Mouse (Mus musculus) gastrocnemius, postnatal 10 days (tissue): ENCODE measurements around the gene Nat8l. TPM values are rescaled to one million over a fixed set of nuclear protein-coding genes. Genes with fewer than 3 reads are reported as not detected.
"Not testable (repeated sequence)": the region's sequence is repeated elsewhere in the genome, so short reads cannot be mapped to it uniquely, and the experiment has no call there.

Experiments
- DNase-seq: peaks from one replicate; pipeline ENCODE4 v3.0.0; 2021; ENCODE audit warnings: mixed read lengths
- long read RNA-seq, 2 experiments: library from polyadenylated mRNA; stranded (forward); transcript quantifications; one replicate each; pipeline ENCODE4 v2.0.0; 2021
- total RNA-seq, 2 experiments: library from RNA; stranded (reverse); gene quantifications; 2 replicates each; pipeline ENCODE4 v1.2.3; 2021

The Nat8l gene
- total RNA-seq, result 1 to 10 TPM in 1 of 2 experiments, under 1 TPM in 1; 0.35 to 1.3 TPM
- long read RNA-seq, experiment 1, full-length matches to known transcripts, result 2 of 3 reads
- long read RNA-seq, experiment 1, partial matches to known transcripts, result 0 of 3 reads
- long read RNA-seq, experiment 1, other reads (novel, unspliced or antisense), result 1 of 3 reads
- long read RNA-seq, experiment 2, result 0 reads

- peak; percentile 32 for DNase-seq
Measured at GRCm38 (mm10) chr5:33995843-33996693, at the start of gene Nat8l. Gene Nat8l (plus strand): TSS chr5:33995984.

DNA sequence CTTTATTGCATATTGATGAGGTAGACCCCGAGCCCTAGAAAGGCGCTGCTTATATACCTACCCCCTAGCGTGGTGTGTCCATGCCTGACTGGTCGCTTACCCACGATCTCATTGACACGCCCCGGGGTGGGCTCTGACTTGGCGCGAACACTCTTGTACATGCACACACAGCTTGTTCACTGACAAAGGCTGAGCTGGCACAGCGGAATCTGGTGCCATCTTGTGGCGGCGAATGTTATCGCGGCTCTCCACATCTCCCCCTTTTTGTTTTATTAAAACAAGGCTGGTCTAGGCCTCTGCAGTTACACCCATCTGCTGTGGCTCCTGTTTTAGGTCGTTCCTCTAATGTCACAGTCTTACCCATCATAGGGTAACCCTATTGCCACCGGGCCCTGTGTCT lies 48.7 kb upstream of the Nat8l start:
- DNase-seq, result not testable (repeated sequence)

DNA sequence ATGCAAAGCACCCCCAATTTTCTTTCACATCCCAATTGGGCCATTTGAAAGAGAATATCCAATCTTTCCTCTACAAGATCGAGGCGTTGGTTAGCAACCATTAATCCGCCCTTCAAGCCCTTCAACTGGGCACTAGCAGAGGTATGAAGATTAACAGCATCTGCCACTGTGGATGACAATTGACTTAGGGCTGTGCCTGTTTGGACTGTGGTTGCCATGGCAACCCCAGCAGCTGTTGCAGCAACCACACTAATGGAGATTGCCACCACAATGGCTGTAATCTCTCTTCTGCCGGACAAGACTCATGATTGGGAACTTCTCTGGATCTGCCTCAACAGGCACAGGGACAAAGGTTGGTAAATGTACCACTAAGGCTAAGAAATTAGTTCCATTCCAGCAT lies 47.5 kb upstream of the Nat8l start:
- DNase-seq, result no peak

DNA sequence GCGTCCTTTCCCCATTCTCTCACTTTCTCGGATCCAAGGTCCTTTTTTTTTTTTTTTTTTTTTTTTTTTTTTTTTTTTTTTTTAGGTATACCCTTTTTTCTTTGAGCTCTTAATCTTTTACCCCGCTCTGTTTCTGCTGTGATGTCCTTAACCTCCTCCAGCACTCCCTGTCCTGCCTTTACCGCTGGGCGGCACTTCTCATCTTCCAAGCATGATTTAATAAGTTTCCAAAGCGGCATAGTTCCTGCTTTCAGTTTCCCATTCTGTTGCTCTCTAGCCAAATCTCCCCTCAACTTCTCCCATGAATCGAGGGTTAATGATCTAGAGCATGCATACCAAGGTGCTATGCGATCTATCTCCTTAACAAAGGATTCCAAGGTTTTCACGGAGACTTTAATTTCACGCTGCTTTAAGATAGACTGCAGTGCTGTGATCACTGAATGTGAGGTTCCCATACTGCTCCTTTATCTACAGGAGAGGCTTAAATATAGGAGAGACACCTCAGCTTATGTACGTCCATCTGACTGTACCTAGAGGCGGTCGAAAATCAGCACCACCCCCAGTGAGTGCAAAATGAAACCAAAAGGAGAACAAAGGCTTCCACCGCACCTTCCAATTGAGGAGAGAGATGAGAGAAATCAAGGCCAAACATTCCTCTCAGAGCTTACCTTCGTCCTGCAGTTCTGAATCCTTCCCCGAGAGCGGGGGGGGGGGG lies 42.2 kb upstream of the Nat8l start:
- DNase-seq, result no peak

DNA sequence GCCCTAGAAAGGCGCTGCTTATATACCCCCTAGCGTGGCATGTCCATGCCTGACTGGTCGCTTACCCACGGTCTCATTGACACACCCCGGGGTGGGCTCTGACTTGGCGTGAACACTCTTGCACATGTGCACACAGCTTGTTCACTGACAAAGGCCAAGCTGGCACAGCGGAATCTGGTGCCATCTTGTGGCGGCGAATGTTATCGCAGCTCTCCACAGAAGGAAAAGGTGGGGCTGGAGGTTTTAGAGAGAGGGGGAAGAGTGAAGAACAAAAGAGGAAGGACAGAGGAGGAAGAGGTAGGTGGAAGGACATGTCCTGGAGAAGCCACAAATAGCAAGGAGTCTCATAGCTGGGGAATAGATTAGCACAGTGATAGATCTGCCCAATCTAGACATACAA lies 41.4 kb upstream of the Nat8l start:
- DNase-seq, result peak; percentile 74

- no peak for DNase-seq
Measured at GRCm38 (mm10) chr5:33955868-33956267, 39.9 kb upstream of the Nat8l start.

- DNase-seq, result no peak
Measured at GRCm38 (mm10) chr5:33959382-33959781, 36.4 kb upstream of the Nat8l start.

- DNase-seq, result no peak
Measured at GRCm38 (mm10) chr5:33974736-33975135, 21.0 kb upstream of the Nat8l start.

GRCm38 (mm10) chr5:33976267-33976666 lies 19.5 kb upstream of the Nat8l start:
- no peak for DNase-seq

DNA sequence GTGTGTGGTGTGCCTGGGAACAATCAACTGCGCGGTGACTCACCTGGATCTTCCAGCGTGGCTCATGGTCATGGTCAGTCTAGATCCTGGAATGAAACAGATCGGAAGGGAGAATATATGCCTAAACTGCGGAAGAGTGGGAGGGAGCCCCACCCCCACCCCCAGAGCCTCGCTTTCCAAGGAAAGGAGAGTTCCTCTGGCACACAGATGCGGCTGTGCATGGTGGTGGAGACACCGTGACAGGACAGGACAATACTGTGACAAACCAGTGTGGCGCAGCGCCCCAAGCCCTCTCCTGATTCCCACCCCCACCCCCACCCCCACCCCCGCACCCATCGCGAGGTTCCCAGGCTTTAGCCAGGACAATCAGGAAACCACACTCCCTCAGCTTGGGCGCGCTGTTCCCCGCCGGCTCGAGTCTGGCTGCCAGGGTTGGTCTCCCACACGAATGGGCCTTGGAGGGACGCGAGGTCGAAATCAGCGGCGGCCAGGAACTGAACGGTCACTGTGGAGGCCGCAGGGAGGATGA lies 13.0 kb upstream of the Nat8l start:
- DNase-seq, result peak; percentile 29

GRCm38 (mm10) chr5:33983309-33984121 lies 12.3 kb upstream of the Nat8l start, which contains the start of gene Gm1673:
Gene Gm1673 (plus strand): TSS chr5:33983433.
- DNase-seq, result peak; percentile 79

DNA sequence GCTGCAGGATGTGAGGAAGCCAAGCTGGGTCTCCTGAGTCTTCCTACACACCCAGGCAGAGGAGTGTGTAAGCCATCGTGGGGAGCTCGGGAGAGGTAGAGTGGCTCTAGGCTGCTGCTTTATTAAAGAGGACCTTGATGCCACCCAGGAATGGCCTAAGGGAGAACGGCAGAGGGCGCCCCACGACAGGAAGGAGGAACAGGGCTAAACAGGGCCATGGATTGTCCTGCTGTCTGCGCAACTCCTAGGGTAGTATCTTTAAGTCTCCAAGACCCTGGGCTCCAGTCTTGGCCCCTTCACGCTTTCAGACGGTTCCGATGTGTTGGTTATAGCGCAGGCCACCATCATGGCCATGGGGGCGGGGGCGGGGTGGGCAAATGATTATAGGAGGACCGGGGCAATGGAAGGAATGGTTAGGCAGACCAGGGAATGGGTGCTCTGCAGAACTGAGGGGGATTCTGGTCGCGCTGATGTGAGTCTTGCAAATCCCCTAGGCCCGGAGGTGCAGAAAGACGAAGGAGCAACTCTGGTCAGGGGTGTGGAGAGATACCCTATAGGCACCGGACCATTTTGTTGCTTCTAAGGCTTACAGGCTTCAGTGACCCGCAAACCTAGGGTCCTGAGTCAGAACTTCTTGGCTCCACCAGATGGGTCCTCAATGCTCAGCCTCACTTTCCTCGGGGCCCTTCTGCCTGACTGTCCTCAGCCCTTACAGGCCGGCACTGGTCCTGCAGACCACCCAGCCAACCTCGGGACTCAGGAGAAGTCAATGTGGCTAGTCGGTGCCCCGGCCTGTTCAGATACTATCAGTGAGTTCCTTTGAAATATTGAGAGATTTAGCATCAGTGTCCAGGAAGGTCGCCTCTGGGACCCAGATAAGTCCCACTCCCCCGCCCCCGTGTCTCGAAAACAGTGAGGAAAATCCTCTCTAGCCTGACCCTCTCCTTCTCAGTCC lies 836 bp upstream of the Nat8l start:
- no peak for DNase-seq

DNA sequence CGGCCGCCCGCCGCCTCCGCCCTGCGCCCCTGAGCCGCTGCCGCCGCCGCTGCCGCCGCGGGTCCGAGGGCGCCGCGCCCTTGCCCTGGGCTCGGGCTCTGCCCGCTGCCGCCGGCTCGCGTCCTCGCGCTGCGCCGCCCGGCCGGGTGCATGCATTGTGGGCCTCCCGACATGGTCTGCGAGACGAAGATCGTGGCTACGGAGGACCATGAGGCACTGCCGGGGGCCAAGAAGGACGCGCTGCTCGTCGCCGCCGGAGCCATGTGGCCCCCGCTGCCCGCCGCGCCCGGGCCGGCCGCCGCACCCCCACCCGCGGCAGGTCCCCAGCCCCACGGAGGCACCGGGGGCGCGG lies 886 bp downstream of the Nat8l start:
- no peak for DNase-seq

DNA sequence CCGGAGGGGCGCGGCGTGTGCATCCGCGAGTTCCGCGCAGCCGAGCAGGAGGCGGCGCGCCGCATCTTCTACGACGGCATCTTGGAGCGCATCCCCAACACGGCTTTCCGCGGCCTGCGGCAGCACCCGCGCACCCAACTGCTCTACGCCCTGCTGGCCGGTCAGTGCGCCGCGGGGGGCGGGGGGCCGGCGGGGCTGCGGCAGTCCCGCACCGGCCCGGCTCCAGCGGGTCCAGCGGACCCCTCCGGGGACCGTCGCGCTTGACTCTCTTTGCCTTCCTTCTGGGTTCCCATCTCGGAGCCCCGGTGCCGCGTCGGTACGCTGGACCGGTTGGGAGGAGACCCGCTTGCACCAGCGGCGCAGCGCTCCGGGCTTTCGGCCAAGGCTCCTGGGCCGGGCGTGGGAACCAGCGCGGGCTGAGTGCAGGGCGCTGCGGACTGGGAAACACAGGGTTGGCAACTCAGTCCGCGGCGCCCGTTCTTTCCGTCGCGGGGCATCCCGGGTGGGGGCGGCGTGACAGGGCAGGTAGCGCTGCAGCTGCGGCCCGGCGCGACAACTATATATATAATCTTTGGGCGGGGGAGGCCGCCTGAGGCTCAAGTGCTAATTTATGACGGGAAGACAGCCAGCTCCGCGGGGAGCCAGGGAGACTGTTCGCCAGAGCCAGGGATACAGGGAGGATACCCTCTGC lies 1.4 kb downstream of the Nat8l start:
- peak; percentile 54 for DNase-seq

- DNase-seq, result no peak
Measured at GRCm38 (mm10) chr5:33997829-33998504, 2.2 kb downstream of the Nat8l start.

- no peak for DNase-seq
Measured at GRCm38 (mm10) chr5:33998505-33998877, 2.7 kb downstream of the Nat8l start.

GRCm38 (mm10) chr5:33999466-34000090 lies 3.8 kb downstream of the Nat8l start:
- no peak for DNase-seq

DNA sequence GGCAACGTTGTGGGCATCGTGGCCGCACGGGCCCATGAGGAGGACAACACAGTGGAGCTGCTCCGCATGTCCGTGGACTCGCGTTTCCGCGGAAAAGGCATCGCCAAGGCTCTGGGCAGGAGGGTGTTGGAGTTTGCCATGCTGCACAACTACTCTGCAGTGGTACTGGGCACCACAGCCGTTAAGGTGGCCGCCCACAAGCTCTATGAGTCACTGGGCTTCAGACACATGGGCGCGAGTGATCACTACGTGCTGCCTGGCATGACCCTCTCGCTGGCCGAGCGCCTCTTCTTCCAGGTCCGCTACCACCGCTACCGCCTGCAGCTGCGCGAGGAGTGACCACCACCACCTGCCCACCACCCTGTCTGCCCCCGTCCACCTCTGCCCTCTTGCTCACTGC lies 5.0 kb downstream of the Nat8l start:
- no peak for DNase-seq

- DNase-seq, result no peak
Measured at GRCm38 (mm10) chr5:34001401-34001800, 5.6 kb downstream of the Nat8l start.
